Mouse (Mus musculus) kidney, adult 2 months (tissue): ENCODE results near the gene Prss50. TPM values are rescaled to one million over a fixed set of nuclear protein-coding genes. Genes with fewer than 3 reads are reported as not detected.

ENCODE experiments used
- DNase-seq: peaks from one replicate; pipeline ENCODE4 v3.0.0; 2021
- H3K27ac ChIP-seq: fragments of 200-500 bp; 2 replicates; pipeline ENCODE4 v1.5.1; 2012; ENCODE audit warnings: low read depth, low read length, control low read depth, inconsistent platforms; ENCODE audit not compliant: insufficient read depth
- H3K27me3 ChIP-seq: fragments of 200-500 bp; replicated peaks from 2 replicates; pipeline ENCODE4 v1.6.1; 2012; ENCODE audit warnings: mild to moderate bottlenecking, moderate library complexity, low read length, inconsistent platforms; ENCODE audit not compliant: control insufficient read depth, insufficient read depth
- H3K36me3 ChIP-seq: fragments of 200-500 bp; 2 replicates; pipeline ENCODE4 v1.6.1; 2012; ENCODE audit warnings: mild to moderate bottlenecking, moderate library complexity, low read length, inconsistent platforms; ENCODE audit not compliant: control insufficient read depth, insufficient read depth
- H3K4me1 ChIP-seq: fragments of 200-500 bp; 2 replicates; pipeline ENCODE4 v1.6.1; 2011; ENCODE audit warnings: low read length; ENCODE audit not compliant: control insufficient read depth, insufficient read depth
- H3K4me3 ChIP-seq: fragments of 200-500 bp; 2 replicates; pipeline ENCODE4 v1.5.1; 2011; ENCODE audit warnings: mild to moderate bottlenecking, low read depth, low read length, control low read depth; ENCODE audit not compliant: insufficient read depth
- CTCF ChIP-seq: fragments of 200-500 bp; conservative IDR thresholded peaks from 2 replicates; pipeline ENCODE4 v1.5.1; 2011; ENCODE audit warnings: low read depth, mild to moderate bottlenecking, control low read depth, low read length, moderate library complexity, mixed read lengths; ENCODE audit not compliant: insufficient read depth, insufficient read length
- POLR2A ChIP-seq: fragments of 200-500 bp; IDR thresholded peaks from one replicate; pipeline ENCODE4 v1.6.1; 2011; ENCODE audit warnings: low read depth, low read length, control low read depth
- WGBS: fragments of 180-500 bp; shearing (Covaris S2); methylation state at CpG from one replicate; pipeline ENCODE4 v1.1.7; 2018; 5-methylcytosine and 5-hydroxymethylcytosine counted together
- polyA plus RNA-seq: library from polyadenylated mRNA; depleted of rRNA; stranded (reverse); fragments of >200 nt; gene quantifications from 2 replicates; pipeline ENCODE4 v1.2.3, GENCODE M21; 2012; rRNA removed

Gene Prss50
- polyA plus RNA-seq, 1 experiment: not detected

DNA sequence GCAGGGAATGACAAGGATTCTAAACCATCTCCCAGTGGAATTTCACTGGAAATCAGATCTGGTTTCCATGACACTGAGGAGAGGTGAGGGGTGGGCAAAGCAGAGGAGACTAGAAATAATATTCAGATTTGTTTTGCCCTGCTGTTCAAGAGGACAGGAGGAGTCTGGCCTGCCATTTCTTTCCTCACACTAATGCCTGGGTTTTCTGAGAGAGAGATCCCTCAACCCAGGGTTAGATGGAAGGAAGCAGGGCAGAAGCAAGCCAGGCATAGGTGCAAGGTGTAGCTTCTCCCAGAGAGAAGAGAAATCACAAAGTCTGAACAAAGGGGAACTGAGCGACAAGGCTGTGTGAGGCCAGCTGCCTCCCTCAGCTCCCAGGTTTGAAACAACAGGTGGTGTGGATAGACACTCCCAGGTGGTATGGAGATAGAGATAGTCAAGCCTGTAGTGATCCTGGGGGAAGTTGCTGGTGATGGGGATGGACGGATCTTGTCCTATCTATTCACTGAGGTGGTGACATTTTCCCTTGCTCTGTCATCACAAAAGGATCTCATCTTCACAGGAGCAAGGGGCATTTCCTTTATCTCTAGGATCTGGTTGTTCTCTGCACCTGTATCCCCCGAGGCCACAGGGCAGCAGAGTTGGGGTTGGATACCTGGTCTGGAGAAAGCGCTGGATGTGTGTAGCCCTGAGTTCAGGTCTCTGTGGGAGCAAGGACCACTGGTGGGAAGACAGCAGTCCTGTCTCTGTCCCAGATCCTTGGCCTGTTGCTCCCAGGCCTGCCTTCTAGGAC, 50.3 kb downstream of the Prss50 start:
- no peak for DNase-seq
- 88% methylated on average over 4 of the region's 4 CpGs for WGBS
- Histone ChIP-seq H3K4me3 (no peak overlapping the region), H3K27me3 (no peaks in the 10 kb centered on the region), H3K36me3 (no peaks in the 10 kb centered on the region), H3K4me1 (no peaks in the 10 kb centered on the region), H3K27ac (no peak overlapping the region)
- TF ChIP-seq POLR2A: no peak
- no peak for TF ChIP-seq CTCF

DNA sequence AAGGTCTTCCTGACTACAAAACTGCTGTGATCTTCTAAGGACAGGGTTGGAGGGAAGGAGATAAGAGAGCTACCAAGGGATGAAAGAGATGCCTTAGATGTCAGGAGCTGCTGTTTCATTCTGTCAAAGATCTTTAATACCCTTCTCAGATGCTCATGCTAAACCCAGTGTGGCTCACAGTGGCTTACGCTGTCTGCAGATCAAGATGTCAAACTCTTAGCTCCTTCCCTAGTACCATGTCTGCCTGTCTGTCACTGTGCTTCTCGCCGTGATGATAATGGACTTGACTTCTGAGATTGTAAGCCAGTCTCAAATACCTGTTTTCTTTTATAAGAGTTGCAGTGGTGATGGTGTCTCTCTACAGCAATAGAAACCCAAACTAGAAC, 50.9 kb downstream of the Prss50 start:
- Histone ChIP-seq H3K27me3 (no peaks in the 10 kb centered on the region), H3K4me1 (no peaks in the 10 kb centered on the region), H3K4me3 (no peak overlapping the region), H3K36me3 (no peaks in the 10 kb centered on the region), H3K27ac (no peak overlapping the region)
- no peak for DNase-seq
- WGBS: 94% methylated on average over 3 of the region's 3 CpGs
- TF ChIP-seq CTCF (no peak), POLR2A (no peak)

DNA sequence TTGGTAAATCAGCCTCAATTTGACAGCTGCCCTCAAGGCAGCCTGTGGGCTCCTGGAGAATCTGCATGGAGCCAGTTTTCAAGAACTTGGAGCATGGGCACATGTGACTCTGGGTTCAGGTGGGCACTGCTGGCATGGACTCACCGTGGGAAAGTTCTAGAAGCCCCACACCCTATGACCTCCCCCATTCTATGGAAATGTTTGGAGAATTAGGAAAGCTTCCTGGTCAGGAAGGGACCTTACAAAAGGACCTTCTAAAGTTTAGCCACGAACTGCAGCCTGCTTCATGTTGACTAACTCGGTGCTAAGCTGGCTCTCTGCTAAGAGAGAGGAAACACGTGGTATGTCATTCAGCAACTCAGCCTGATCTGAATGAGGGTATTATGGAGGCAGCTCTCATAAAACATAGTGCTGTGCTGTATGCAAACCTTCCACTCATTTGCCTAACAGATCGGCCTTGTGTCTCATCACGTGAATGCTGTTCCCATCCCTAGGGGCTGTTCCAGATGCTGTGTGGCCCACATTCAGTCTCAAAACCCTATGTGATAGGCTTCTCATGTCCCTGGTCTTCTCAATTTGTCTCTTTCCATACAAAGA, 51.7 kb downstream of the Prss50 start:
- Histone ChIP-seq H3K4me1 (no peaks in the 10 kb centered on the region), H3K4me3 (no peak overlapping the region), H3K27me3 (no peaks in the 10 kb centered on the region), H3K27ac (no peak overlapping the region), H3K36me3 (no peaks in the 10 kb centered on the region)
- TF ChIP-seq POLR2A (no peak), CTCF (no peak)
- no peak for DNase-seq
- WGBS: 79% methylated on average over 6 of the region's 6 CpGs

Other genes starting within 250 kb of the Prss50 start
- 4.3 and 6.2 TPM in 2 replicates for gene Nradd, start 233.5 kb upstream of the Prss50 start, polyA plus RNA-seq
- gene Nbeal2, start 203.8 kb upstream of the Prss50 start, polyA plus RNA-seq: 41.6 and 49.2 TPM in 2 replicates
- gene Ccdc12, start 201.5 kb upstream of the Prss50 start, polyA plus RNA-seq: 95.9 and 125 TPM in 2 replicates
- gene Myl3, start 116.1 kb upstream of the Prss50 start, polyA plus RNA-seq: 1.6 and 11.5 TPM in 2 replicates
- 740 and 847 TPM in 2 replicates for gene Pth1r, start 110.8 kb upstream of the Prss50 start, polyA plus RNA-seq
- gene Prss42, start 59.8 kb upstream of the Prss50 start, polyA plus RNA-seq: not detected in 2 replicates
- not detected in 2 replicates for gene Prss44, start 44.0 kb upstream of the Prss50 start, polyA plus RNA-seq
- not detected in 2 replicates for gene Prss43, start 31.3 kb upstream of the Prss50 start, polyA plus RNA-seq
- not detected in 2 replicates for gene Prss45, start 23.4 kb upstream of the Prss50 start, polyA plus RNA-seq
- gene Prss46, start 13.5 kb upstream of the Prss50 start, polyA plus RNA-seq: not detected in 2 replicates
- 32.3 and 40.8 TPM in 2 replicates for gene Als2cl, start 21.9 kb downstream of the Prss50 start, polyA plus RNA-seq
- 7.9 and 9.5 TPM in 2 replicates for gene Tmie, start 22.1 kb downstream of the Prss50 start, polyA plus RNA-seq
- gene Fam240a, start 58.9 kb downstream of the Prss50 start, polyA plus RNA-seq: not detected in 2 replicates
- not detected in 2 replicates for gene Tdgf1, start 88.2 kb downstream of the Prss50 start, polyA plus RNA-seq
- gene Lrrc2, start 93.6 kb downstream of the Prss50 start, polyA plus RNA-seq: 0.05 and 0.56 TPM in 2 replicates
- 9.8 and 11.4 TPM in 2 replicates for gene Rtp3, start 132.6 kb downstream of the Prss50 start, polyA plus RNA-seq
- 0.39 and 0.63 TPM in 2 replicates for gene Ltf, start 161.3 kb downstream of the Prss50 start, polyA plus RNA-seq
- gene Ccrl2, start 199.6 kb downstream of the Prss50 start, polyA plus RNA-seq: 11.1 and 13.8 TPM in 2 replicates